Mouse (Mus musculus): ENCODE measurements around the gene Cdkal1.

GRCm38 (mm10) chr13:29274296-29274695 is 581.2 kb downstream of the Cdkal1 start:
- no peak for TF ChIP-seq CTCF (IDR thresholded peaks at IDR 0.05; ENCODE audit: borderline replicate concordance, insufficient read depth, low read depth, low read length)
- TF ChIP-seq POLR2A (IDR thresholded peaks at IDR 0.05; ENCODE audit: borderline replicate concordance, insufficient read depth, low read length), result no peak
